Mouse (Mus musculus) heart, postnatal 25 days (tissue): ENCODE data around the gene Slc25a25. TPM values are rescaled to one million over a fixed set of nuclear protein-coding genes. Genes with fewer than 3 reads are reported as not detected.
"Not testable (repeated sequence)": the region's sequence is repeated elsewhere in the genome, so short reads cannot be mapped to it uniquely, and the experiment has no call there.

Experiments
- DNase-seq: peaks from one replicate; pipeline ENCODE4 v3.0.0; 2022; ENCODE audit warnings: low spot score
- intact Hi-C: fragments of 180-260 bp; cut with DNase I; formaldehyde crosslinking; loops from one replicate; pipeline ENCODE4 v1.15.1; 2025
- total RNA-seq, 2 experiments: library from RNA; stranded (reverse); gene quantifications; 2 replicates each; pipeline ENCODE4 v1.2.3; 2021

Slc25a25 gene
- total RNA-seq: 1 to 10 TPM; 5.6 to 7.5 TPM

DNA sequence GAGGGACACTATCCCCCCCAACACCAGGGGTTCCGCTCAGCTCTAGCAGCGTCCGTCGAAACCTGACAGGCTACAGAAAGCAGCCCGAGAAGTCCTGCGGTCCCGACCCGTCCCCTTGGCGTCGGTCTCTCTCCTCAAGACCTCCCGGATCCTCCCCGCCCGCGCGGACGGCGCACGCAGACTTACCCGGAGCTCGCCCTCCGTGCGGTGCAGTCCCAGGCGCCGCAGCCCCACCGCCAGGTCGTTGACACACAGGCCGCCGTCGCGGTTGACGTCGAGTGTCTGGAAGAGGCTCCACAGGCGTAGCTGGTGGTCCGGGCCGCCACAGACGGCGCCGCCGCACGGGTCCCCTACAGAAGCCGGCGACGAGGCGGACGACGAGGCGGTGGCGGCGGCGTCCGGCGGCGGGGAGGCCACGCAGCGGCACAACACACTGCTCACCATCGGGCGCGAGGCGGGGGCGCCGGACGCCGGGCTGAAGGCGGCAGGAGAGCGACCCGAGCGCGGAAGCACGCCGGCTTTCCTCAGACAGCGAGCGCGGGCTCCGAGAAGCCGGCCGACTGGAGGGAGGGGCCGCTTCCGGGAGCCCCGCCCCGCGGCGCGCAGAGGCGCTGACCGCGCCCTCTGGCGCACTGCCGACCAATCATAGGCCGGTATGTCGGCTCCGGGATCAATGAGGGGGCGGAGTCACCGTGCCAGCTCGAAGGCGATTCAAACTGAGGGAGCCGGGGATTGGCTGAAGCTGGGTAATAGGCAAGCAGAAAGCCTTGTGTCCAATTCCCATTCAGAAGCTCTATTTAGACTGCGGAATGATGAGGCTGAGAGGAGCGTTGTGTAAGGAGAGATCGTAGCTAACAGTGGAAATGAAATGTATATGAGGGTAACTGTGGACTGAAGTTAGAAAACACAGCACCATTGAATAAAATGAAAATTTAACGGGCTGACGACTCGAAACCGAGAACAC lies at the start of gene Slc25a25:
Slc25a25 (minus strand) TSS at position 565 of the 964 bp plus-strand sequence.
- DNase-seq: peak; percentile 94
- intact Hi-C loops: loop anchor here (2.0 kb wide), 1 partner anchor 26 kb away; no protein-coding TSS in a partner anchor

DNA sequence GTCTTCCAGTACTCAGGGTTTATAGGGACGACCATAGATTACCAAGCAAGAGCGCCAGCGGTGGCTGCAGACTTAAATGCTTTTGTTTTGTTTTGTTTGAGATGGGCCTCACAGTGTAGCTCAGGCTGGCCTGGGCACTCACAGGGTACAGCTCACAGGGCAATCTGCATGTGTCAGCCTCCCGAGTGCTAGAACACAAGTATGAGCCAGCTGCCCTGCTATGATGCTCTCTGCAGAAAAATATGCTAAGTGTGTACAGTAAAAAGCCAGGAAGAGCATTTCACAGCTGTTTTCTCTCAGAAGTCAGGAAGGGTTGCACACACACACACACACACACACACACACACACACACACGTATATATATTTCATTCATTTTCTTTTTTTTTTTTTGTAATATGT lies 49.2 kb upstream of the Slc25a25 start:
- DNase-seq: no peak
- intact Hi-C loops: no loop called here

DNA sequence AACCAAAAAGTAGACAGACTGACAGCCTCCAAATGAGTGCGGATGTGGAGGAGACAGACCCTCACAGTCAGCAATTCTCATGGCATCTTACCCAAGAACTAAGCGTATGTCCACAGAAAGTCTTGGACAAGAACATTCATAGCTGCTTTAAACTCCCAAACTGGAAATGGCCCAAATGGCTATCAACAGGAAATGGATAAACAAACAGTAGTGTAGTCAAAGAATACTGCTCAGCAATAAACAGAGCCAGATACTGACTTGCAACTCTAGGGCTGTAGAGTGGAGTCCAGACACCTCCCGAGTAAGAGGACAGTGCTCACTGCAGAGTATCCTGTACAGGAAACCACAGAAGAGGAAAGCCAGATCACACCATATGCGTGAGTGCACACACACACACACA lies 48.1 kb upstream of the Slc25a25 start:
- no peak for DNase-seq
- intact Hi-C loops: no loop called here

DNA sequence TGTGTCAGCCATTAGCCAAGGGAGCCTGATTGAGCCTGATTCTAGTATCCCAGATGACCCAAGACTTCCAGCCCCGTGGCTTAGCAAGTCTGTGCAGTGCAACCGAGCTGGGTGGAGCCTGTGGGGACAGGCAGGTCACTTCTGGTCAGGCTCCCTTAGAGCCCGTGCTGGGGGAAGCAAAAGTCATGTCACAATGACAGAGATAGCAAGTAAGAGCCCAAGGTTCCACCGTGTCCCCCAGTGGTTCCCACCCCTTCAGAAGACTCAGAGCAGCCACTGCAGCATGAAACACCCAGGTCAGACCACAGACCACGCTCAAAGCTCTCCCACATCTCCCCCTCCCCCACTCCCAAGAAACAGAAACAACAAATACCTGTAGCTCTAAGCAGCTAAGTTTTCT lies 44.9 kb upstream of the Slc25a25 start:
- intact Hi-C loops: no loop called here
- no peak for DNase-seq

DNA sequence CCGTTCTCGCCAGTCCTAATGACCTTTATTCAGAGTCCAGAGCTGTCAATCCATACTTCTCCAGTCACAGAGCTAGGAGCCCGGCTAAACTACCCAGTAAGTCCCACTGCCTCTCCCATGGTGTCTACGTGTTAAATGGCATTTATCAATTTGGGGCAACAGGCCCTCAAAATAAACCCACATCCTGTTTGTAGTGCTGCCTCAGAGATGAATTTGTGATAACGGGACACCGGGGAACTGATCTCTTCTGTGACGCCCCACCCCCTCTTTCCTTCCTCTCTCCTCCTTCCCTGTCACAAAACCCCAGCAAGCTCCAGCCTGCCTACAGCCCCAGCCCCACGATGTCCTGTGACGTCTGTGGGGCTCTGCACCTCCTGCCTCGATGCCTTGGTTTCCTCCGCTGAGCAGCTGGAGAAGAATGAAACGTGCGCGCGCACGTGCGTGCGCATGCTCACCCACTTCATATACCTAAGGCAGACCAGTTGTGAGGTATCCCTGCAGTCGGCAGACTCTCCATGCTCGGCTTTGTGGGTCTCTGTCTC lies 44.0 kb upstream of the Slc25a25 start:
- no peak for DNase-seq
- intact Hi-C loops: no loop called here

DNA sequence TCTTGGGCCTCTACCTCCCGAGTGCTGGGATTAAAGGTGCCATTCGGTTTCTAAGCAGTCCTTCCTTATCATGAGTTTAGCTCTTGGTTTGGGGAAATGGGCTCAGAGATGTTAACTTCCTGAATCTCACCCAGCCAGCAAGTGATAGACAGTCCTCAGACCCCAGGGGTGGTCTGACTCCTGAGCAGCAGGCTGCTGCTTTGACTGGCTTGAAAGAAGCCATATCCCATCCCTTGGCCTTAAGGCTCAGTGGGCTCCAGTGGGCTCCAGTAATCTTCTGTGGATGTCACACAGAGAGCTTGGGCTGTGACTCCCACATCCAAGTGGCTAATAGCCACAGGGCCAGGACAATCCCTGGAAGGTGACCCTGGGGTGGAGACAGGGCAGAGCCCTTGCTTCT lies 43.3 kb upstream of the Slc25a25 start:
- intact Hi-C loops: no loop called here
- DNase-seq: no peak

DNA sequence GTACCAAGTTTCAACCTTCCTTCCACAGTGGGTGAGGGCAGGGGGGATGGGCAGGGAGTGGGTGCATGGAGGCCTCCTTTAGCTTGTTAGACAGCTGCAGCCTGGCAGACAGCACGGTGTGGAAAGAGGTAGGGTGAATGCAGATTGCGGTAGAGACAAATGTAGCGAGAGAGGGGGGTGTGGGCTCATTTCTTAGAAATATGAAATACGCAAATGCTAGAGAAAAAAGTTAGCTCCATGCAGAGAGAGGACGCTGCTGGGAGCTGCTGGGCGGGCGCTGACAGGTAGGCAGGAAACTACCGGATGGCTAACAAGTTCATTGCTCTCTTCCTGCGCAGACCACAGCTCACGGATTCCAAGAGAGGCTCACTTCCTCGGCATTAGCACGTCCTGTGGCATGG lies 42.1 kb upstream of the Slc25a25 start:
- intact Hi-C loops: no loop called here
- DNase-seq: no peak

DNA sequence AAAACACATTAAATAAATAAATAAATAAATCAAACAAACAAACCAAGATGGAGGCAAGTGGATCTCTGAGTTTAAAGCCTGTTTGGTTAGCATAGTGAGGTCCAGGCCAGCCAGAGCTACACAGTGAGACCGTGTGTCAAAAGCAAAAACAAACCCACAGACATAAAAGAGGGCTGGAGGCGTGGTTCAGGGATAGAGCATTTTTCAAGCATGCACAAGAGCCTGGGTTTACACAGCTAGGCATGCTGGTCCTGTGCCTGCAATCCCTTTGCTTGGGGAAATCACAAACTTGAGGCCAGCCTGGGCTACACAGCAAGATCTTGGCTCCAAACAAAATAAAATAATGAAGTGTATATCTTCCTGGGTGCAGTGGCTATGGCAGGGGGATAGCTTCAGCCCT lies 41.4 kb upstream of the Slc25a25 start:
- no peak for DNase-seq
- intact Hi-C loops: no loop called here

DNA sequence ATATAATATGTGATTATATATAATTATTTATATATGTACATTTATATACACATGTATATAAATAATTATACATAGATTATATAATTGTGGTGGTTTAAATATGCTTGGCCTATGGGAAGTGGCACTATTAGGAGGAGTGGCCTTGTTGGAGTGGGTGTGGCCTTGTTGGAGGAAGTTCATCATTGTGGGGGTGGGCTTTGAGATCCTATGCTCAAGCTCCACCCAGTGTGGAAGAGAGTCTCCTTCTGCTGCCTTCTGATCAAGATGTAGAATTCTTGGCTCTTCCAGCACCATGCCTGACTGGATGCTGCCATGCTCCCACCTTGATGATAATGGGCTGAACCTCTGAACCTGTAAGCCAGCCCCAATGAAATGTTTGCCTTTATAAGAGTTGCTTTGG lies 39.5 kb upstream of the Slc25a25 start:
- intact Hi-C loops, DNase-seq: not testable (repeated sequence)

DNA sequence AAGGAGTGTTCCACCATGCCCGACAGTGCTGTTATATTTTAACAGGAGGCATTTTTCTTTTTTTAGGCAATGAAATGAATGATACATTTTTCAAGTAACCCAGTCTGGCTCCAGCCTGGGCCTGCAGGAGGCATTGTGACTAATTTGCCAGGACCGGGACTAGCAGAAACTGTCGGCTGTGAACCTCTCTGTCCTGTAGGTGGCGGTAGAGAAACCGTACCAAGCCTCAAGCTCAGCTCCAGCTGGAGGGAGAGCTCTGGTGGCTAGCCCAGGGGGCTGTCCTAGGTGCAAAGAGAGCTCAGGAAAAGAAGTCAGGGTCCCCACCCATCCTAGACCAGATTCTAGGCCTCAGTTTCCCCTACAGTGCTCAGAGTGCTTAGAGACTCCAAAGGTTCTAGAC lies 37.4 kb upstream of the Slc25a25 start:
- intact Hi-C loops: loop anchor here (1.0 kb wide), 1 partner anchor 78 kb away; no protein-coding TSS in a partner anchor
- peak; percentile 63 for DNase-seq

DNA sequence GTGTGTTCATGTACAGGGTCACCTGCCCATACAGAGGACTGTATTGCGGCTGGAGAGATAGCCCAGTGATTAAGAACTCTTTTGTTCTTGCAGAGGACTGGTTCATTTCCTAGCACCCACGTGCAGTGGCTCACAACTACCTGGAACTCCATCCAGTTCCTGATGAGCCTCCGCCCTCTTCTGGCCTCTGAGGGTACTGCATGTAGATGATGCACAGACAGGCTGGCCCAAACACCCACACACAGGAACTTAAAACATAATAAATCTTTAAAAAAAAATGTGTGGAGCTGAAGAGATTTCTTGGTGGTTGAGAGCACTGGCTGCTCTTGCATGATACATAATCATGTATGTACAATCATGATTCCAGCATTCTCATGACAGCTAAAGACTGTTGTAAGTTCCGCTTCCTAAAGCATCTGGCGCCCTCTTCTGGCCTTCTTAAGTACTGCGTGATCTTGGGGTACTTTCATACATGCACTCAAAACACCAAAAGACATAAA lies 35.9 kb upstream of the Slc25a25 start:
- peak; percentile 69 for DNase-seq
- intact Hi-C loops: loop anchor here (1.0 to 2.0 kb wide), 2 partner anchors 83 to 134 kb away; partner anchors contain the start of genes Ciz1 and Dnm1

DNA sequence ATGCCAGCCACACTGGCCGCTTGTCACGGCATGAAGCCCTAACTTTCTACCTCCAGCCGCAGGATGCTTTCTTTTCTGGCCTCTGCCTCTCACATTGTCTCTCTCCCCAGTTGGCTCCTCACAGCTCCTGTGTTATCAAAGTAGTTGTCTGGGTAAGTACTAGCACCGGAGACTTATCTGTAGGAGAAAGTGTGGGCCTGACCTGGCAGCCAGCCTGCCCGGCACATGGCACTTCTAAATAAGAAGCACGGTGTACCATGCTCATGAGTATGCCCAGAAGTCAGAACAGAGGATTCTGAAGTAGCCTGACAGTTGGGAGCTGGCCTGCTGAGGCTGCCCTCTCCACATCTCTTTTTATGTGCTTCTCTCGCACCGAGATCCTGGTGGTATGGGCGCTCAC lies 34.9 kb upstream of the Slc25a25 start:
- DNase-seq: no peak
- intact Hi-C loops: loop anchor here (2.0 kb wide), 1 partner anchor 133 kb away; the partner anchor contains the start of genes Ciz1 and Dnm1

DNA sequence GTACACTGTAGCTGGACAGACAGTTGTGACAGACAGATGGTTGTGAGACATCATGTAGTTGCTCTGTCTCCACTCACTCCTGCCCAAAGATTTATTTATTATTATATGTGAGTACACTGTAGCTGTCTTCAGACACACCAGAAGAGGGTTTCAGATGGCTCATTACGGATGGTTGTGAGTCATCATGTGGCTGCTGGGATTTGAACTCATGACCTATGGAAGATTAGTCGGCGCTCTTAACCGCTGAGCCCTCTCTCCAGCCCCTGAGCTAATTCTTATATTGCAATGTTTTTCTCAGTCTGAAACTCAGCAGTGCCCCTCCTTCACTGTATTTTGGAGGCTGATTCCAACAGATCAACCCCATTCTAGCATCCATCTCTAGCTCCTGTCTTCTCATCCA lies 34.5 kb upstream of the Slc25a25 start:
- no peak for DNase-seq
- intact Hi-C loops: loop anchor here (2.0 kb wide), 1 partner anchor 133 kb away; the partner anchor contains the start of genes Ciz1 and Dnm1

DNA sequence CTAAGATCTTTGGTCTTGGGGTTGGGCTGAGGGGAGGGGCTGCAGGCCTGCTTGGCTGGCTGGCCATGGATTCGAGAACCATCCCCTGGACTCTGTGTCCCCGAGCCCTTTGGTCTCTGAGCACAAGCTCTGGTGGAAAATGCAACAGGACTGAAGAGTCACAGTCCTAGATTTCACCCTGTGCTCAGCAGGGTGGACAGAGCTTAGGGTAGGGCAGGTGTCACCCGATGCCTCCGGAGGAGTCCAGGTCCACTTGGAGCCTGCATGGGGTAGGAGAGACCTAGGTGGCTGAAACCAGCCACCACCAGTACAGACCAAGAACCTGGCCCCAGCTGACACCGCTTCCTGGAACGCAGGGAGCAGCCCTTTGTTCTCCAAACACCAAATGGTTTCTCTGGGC lies 33.7 kb upstream of the Slc25a25 start:
- no peak for DNase-seq
- intact Hi-C loops: no loop called here

DNA sequence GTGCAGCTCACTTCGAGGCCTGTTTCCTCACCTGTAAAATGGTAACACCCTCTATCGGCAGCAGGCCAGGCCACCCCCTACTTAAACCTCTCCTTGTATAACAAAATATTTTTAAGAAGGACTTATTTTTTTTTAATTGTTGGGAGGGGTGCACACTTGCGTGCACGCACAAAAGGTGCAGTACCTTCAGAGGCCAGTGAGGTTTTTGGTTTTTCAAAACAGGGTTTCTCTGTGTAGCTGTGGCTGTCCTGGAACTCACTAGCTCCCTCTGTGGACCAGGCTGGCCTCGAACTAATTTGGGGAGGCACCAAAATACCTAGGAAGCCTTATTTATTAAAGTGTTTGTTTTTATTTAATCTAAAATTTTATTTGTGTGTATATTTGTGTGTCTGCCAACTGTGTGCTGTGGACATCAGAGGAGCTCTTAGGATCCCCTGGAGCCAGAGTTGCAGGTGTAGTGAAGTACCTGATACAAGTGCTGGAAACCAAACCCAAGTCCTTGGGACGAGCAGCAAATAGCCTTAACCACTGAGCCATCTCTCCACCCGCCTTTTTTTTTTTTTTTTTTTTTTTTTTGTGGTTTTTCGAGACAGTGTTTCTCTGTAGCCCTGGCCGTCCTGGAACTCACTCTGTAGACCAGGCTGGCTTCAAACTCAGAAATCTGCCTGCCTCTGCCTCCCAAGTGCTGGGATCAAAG lies 32.1 kb upstream of the Slc25a25 start:
- no peak for DNase-seq

DNA sequence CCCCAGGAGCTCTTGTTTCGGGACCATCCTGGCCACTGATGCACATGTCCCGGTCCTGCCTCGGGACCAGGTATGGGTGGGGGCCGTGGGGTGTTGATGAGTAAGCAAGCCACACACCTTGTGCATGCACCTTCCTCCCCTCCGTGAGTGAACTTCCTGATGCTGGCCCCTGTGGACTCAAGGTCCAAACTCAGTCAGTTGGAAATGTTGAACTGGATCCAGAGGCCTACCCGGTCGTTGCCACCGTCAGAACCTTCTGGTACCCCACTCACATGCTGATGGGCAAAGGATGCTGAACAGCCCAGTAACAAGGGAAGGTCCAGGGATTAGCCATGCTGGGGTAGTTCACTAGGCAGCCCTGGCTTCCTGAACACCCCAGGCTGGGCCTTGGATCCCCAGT lies 31.1 kb upstream of the Slc25a25 start:
- intact Hi-C loops: no loop called here
- no peak for DNase-seq

More for the DNA sequence above, 32.1 kb upstream of the Slc25a25 start:
- intact Hi-C loops: no loop called here

DNA sequence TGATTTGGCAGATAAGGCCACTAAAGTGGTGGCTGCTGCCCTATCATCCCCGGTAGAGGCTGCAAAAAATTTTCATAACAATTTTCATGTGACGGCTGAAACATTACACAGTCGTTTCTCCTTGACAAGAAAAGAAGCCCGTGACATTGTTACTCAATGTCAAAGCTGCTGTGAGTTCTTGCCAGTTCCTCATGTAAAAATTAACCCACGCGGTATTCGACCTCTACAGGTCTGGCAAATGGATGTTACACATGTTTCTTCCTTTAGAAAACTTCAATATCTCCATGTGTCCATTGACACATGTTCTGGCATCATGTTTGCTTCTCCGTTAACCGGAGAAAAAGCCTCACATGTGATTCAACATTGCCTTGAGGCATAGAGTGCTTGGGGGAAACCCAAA lies 24.1 kb upstream of the Slc25a25 start:
- intact Hi-C loops, DNase-seq: not testable (repeated sequence)

DNA sequence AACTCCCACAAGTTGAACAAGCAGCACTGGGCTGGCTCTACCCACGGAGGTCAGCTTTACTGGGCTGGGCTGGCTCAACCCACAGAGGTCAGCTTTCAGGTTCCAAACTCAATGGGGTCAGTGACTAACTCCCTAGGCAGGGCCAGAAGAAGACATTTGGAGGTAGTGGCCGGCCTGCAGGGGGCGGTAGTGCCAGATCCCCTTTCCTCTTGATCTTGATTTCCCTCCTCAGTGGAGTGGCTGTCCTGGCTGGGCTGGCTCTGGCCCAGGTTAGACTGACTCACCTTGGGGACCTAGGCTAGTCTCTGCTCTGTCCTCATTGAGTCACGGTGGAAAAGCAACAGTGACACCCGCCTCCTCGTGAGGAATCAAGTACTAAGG lies 20.4 kb upstream of the Slc25a25 start:
- intact Hi-C loops: no loop called here

DNA sequence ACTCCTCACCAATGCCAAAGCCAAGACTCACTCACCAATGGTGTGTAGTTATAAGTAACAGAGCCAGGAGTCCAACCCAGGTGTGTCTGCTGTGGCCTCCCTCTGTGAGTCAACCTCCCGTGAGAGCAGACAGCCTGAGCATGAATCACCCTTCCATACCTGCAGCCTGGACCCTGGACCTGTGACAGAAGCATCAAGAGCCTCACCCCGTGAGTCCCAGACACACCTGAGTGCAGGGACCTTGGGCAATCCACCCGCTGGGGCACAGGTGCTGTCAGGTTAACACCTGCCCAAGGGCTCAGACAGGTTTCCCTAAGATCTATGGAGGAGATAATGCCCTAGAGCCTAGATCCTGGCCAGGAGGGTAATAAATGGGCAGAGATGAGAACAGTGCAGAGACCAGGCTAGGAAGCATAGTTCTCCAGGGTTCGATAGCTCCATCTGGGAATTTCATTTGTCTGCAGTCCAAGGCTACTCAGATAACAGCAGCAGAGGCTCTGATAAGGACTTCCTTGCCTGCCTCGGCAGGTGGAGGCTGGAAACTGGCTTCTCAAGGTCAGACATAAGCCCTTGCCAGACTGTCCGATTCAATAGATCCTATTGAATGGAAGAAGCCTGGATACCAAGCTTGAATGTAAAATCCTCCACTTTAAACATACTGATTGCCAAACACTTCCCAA lies 19.9 kb upstream of the Slc25a25 start:
- no peak for DNase-seq
- intact Hi-C loops: no loop called here

More for the DNA sequence above, 20.4 kb upstream of the Slc25a25 start:
- DNase-seq: no peak
